Mouse (Mus musculus): ENCODE data around the gene Rusc2.

Rusc2 gene

DNA sequence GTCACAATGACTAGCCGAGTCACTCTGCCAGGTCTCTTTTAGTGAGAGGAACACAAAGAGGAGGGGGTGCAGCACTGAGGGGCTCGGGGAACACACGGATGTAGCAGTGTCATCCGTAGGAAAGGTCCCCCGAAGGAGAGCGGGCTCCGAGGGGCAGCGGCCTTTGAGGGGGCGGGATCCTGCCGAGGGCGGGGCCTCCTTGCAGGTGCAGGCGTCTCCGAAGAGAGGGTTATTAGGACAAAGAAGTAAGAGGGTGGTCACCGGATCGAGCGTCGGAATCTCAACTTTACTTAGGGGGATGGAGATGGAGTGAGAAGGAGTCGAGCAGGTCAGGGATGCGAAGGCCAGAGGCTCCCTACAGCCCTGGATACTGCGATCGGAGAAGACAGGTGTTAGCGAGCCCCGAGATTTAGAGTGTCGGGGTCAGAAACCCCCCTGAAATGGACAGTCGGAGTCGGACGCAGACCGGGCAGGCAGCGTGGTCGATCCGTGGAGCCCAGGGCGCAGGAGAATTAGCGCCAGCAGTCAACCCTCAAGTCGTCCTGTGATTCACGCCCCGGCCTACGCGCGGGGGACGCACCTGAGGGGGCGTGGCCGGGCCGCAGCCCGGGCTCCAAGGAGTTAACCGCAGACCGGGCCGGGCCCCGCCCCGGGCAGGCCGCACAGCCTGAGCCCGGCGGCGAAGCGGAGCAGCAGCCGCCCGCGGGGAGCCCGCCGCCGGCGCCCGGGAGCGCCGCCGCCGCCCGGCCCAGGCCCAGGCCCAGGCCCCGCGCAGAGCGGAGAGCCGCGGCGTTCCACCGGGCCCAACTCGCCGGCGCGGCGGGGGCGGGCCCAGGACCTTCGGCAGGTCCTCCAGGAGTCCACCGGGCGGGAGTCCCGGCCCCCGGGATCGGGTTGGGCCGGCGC lies 60.9 kb downstream of the Rusc2 start:
- peak; percentile 85 for DNase-seq (ENCODE audit: low read depth)

- DNase-seq (ENCODE audit: low read depth): peak; percentile 48
These were observed 61.7 kb downstream of the Rusc2 start for GRCm38 (mm10) chr4:43443511-43443910.

GRCm38 (mm10) chr4:43447251-43447650 lies 65.5 kb downstream of the Rusc2 start:
- no peak for DNase-seq (ENCODE audit: low read depth)

GRCm38 (mm10) chr4:43448554-43448953 lies 66.8 kb downstream of the Rusc2 start:
- DNase-seq (ENCODE audit: low read depth): no peak

GRCm38 (mm10) chr4:43452315-43452714 lies 70.5 kb downstream of the Rusc2 start:
- DNase-seq (ENCODE audit: low read depth): no peak

- no peak for DNase-seq (ENCODE audit: low read depth)
These were observed 71.6 kb downstream of the Rusc2 start for GRCm38 (mm10) chr4:43453413-43453812.

GRCm38 (mm10) chr4:43454041-43454836 lies 72.5 kb downstream of the Rusc2 start, which contains the start of gene Cd72:
Cd72 (minus strand) TSS chr4:43454628.
- no peak for DNase-seq (ENCODE audit: low read depth)

DNA sequence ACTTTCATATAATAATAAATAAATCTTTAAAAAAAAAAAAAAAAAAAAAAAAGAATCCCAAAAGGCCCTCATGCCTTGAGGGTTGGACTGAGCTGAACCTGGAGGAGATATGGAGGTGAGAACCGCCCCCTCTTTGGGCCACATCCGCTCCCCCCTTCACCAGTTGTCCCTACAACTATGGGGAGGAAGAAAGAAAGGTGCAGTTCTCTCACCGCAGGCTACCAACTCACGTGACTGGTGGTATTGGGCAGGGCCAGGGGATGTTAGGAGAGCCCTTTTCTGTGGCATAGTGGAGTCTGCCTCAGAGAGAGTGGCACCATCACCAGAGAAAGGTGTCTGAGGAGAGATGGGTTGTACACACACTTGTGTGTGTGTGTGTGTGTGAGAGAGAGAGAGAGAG lies 74.7 kb downstream of the Rusc2 start:
- DNase-seq (ENCODE audit: low read depth): no peak

- no peak for DNase-seq (ENCODE audit: low read depth)
These were observed 75.3 kb downstream of the Rusc2 start for GRCm38 (mm10) chr4:43457124-43457523.

- no peak for DNase-seq (ENCODE audit: low read depth)
These were observed 81.3 kb downstream of the Rusc2 start for GRCm38 (mm10) chr4:43463102-43463501.

- DNase-seq (ENCODE audit: low read depth): no peak
These were observed 84.2 kb downstream of the Rusc2 start for GRCm38 (mm10) chr4:43465935-43466334.

GRCm38 (mm10) chr4:43466872-43467271 lies 85.1 kb downstream of the Rusc2 start:
- no peak for DNase-seq (ENCODE audit: low read depth)

- DNase-seq (ENCODE audit: low read depth): no peak
These were observed 88.5 kb downstream of the Rusc2 start for GRCm38 (mm10) chr4:43470301-43470700.

DNA sequence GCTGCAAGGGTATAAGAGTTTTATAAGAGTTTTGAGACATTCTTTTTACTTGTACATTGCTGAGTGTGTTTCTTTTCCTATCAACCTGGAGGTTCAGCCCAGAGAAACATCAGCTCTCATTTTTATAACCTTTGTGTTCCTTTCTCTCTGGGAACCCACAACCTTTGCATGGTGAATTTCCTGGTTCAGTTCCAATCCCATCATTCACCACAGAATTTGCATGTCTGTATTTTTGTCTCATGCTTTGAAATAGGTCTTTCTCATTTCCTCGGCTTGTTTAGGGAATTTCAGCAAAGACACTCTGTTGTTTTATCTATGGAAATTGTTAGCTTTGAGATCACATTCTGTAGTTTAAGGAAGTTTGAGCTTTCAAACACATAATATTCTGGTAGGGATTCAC lies 91.9 kb downstream of the Rusc2 start:
- DNase-seq (ENCODE audit: low read depth): no peak

GRCm38 (mm10) chr4:43476604-43477003 lies 94.8 kb downstream of the Rusc2 start:
- peak; percentile 39 for DNase-seq (ENCODE audit: low read depth)
